Mouse (Mus musculus) central nervous system, embryonic 14 days (tissue): ENCODE measurements around the gene 4930470P17Rik. TPM values are rescaled to one million over a fixed set of nuclear protein-coding genes. Genes with fewer than 3 reads are reported as not detected.

ENCODE experiments used
- polyA plus RNA-seq: library from polyadenylated mRNA; depleted of rRNA; stranded (reverse); fragments of >200 nt; gene quantifications from 2 replicates; pipeline ENCODE4 v1.2.3, GENCODE M21; 2012; rRNA removed

The 4930470P17Rik gene
- polyA plus RNA-seq = not detected in 2 replicates

DNA sequence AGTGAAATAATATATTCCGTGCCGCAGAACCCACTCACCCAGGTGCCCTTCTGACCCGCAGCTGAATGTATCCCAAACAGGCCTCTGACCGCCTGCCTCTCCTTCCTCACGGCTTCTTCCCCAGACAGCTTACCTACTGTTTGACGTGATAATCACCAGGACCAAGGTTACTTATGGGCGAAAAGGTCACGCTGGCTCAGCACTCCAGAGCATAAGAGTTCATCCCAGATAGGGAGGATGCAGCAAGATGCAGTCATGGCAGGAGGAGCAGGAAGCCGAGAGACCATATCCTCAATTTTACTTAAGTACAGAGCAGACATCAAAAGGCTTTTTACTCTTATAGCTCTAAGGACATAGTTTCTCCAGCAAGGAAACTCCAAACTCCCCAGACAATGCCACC, at the start of gene 4930470P17Rik:
Gene 4930470P17Rik, minus strand, starts transcription at position 101 of the 400 bp plus-strand sequence.

Other genes starting within 250 kb of the 4930470P17Rik start
- 5.2 and 8.2 TPM in 2 replicates for gene Bcas1, start 174.2 kb downstream of the 4930470P17Rik start, polyA plus RNA-seq
- gene Pfdn4, start 105.6 kb downstream of the 4930470P17Rik start, polyA plus RNA-seq = 57.9 and 63.4 TPM in 2 replicates
- gene Cyp24a1, start 104.9 kb downstream of the 4930470P17Rik start, polyA plus RNA-seq = 0.13 and 0.16 TPM in 2 replicates
- 30.9 and 31.0 TPM in 2 replicates for gene Dok5, start 129.8 kb upstream of the 4930470P17Rik start, polyA plus RNA-seq